Mouse (Mus musculus) hindbrain, embryonic 11.5 days (tissue): ENCODE results near the gene Slc27a3. TPM values are rescaled to one million over a fixed set of nuclear protein-coding genes. Genes with fewer than 3 reads are reported as not detected.

ENCODE experiments used
- ATAC-seq: fragments of 200-750 bp; cut with Nextera tagmentation; 2 replicates; pipeline ENCODE4 v1.8.0; 2017; ENCODE audit warnings: mild to moderate bottlenecking, moderate TSS enrichment, moderate library complexity; ENCODE audit not compliant: low FRiP score
- DNase-seq: peaks from one replicate; pipeline ENCODE4 v3.0.0-alpha.2; 2015; ENCODE audit warnings: low spot score
- H3K27ac ChIP-seq: fragments of 300-500 bp; sonication (generic); 2 replicates; pipeline ENCODE4 v1.5.1; 2014; ENCODE audit warnings: mild to moderate bottlenecking, low read depth, low read length
- H3K27me3 ChIP-seq: fragments of 300-500 bp; sonication (generic); 2 replicates; pipeline ENCODE4 v1.6.1; 2014; ENCODE audit warnings: mild to moderate bottlenecking, low read length, moderate library complexity, mixed read lengths; ENCODE audit not compliant: control insufficient read depth, insufficient read depth
- H3K36me3 ChIP-seq: fragments of 300-500 bp; sonication (generic); 2 replicates; pipeline ENCODE4 v1.6.1; 2014; ENCODE audit warnings: mild to moderate bottlenecking, low read length, moderate library complexity, mixed read lengths; ENCODE audit not compliant: control insufficient read depth, insufficient read depth
- H3K4me1 ChIP-seq: fragments of 300-500 bp; sonication (generic); replicated peaks from 2 replicates; pipeline ENCODE4 v1.6.1; 2014; ENCODE audit warnings: low read length, mixed read lengths; ENCODE audit not compliant: control insufficient read depth, insufficient read depth
- H3K4me2 ChIP-seq: fragments of 300-500 bp; sonication (generic); replicated peaks from 2 replicates; pipeline ENCODE4 v1.6.1; 2014; ENCODE audit warnings: mild to moderate bottlenecking, low read depth, low read length
- H3K4me3 ChIP-seq: fragments of 300-500 bp; sonication (generic); 2 replicates; pipeline ENCODE4 v1.5.1; 2014; ENCODE audit warnings: low read depth, low read length
- H3K9ac ChIP-seq: fragments of 300-500 bp; sonication (generic); 2 replicates; pipeline ENCODE4 v1.6.1; 2014; ENCODE audit warnings: low read depth, low read length
- H3K9me3 ChIP-seq: fragments of 300-500 bp; sonication (generic); 2 replicates; pipeline ENCODE4 v1.6.1; 2016; ENCODE audit warnings: low read length; ENCODE audit not compliant: control insufficient read depth
- WGBS: fragments of 180-500 bp; shearing (Covaris S2); extraction: QIAGEN DNeasy Blood & Tissue Kit; methylation state at CpG from one replicate; pipeline ENCODE4 v1.1.7; 2014; 5-methylcytosine and 5-hydroxymethylcytosine counted together
- polyA plus RNA-seq: library from polyadenylated mRNA; unstranded; fragments of >200 nt; fragmentation: Nextera tagmentation; extraction: Ambion mirVana; gene quantifications from 2 replicates; pipeline ENCODE4 v1.2.1, GENCODE M21; 2014

The Slc27a3 gene
- polyA plus RNA-seq, 1 experiment from 2014 or later: 14.8 TPM

- peaks cover 33% of the 10 kb centered on the region for H3K36me3 ChIP-seq
- no peak overlapping the region for H3K9ac ChIP-seq
- DNase-seq: no peak
- H3K4me3 ChIP-seq: no peak overlapping the region
- no peak overlapping the region for H3K27ac ChIP-seq
- WGBS: 97% methylated on average over 3 of the region's 3 CpGs
- no peak overlapping the region for H3K4me2 ChIP-seq
- H3K4me1 ChIP-seq: no peaks in the 10 kb centered on the region
- no peak for ATAC-seq
- H3K27me3 ChIP-seq: no peaks in the 10 kb centered on the region
- no peaks in the 10 kb centered on the region for H3K9me3 ChIP-seq
Measured at GRCm38 (mm10) chr3:90404121-90404520, 14.4 kb upstream of the Slc27a3 start.

GRCm38 (mm10) chr3:90400993-90401392, 11.3 kb upstream of the Slc27a3 start:
- Histone ChIP-seq H3K9me3 (no peaks in the 10 kb centered on the region), H3K27me3 (no peaks in the 10 kb centered on the region), H3K4me1 (no peaks in the 10 kb centered on the region), H3K9ac (no peak overlapping the region), H3K27ac (no peak overlapping the region), H3K4me2 (no peak overlapping the region), H3K36me3 (peaks cover 29% of the 10 kb centered on the region), H3K4me3 (no peak overlapping the region)
- ATAC-seq (no peak), DNase-seq (no peak)
- 89% methylated on average over 4 of the region's 4 CpGs for WGBS

GRCm38 (mm10) chr3:90395629-90396028, 5.9 kb upstream of the Slc27a3 start:
- Histone ChIP-seq H3K27ac (no peak overlapping the region), H3K9ac (no peak overlapping the region), H3K4me3 (no peak overlapping the region), H3K4me1 (no peaks in the 10 kb centered on the region), H3K9me3 (no peaks in the 10 kb centered on the region), H3K4me2 (no peak overlapping the region), H3K27me3 (no peaks in the 10 kb centered on the region), H3K36me3 (peaks cover 34% of the 10 kb centered on the region)
- no peak for ATAC-seq
- 85% methylated on average over 3 of the region's 3 CpGs for WGBS
- no peak for DNase-seq

- 93% methylated on average over 3 of the region's 3 CpGs for WGBS
- Histone ChIP-seq H3K9me3 (no peaks in the 10 kb centered on the region), H3K36me3 (peaks cover 22% of the 10 kb centered on the region; the same call in 1 of the 2 replicates), H3K4me1 (peaks cover 6% of the 10 kb centered on the region; the same call in 1 of the 2 replicates), H3K4me2 (no peak overlapping the region), H3K4me3 (no peak overlapping the region), H3K27ac (no peak overlapping the region), H3K9ac (no peak overlapping the region), H3K27me3 (no peaks in the 10 kb centered on the region)
- ATAC-seq (no peak), DNase-seq (no peak)
Measured at GRCm38 (mm10) chr3:90392661-90393060, 2.9 kb upstream of the Slc27a3 start.

- H3K4me2 ChIP-seq: no peak overlapping the region
- peaks cover 22% of the 10 kb centered on the region; the same call in 1 of the 2 replicates for H3K36me3 ChIP-seq
- no peak for DNase-seq
- no peak for ATAC-seq
- peaks cover 6% of the 10 kb centered on the region; the same call in 1 of the 2 replicates for H3K4me1 ChIP-seq
- WGBS: 92% methylated on average over 8 of the region's 8 CpGs
- no peaks in the 10 kb centered on the region for H3K9me3 ChIP-seq
- H3K9ac ChIP-seq: no peak overlapping the region
- H3K27me3 ChIP-seq: no peaks in the 10 kb centered on the region
- no peak overlapping the region for H3K27ac ChIP-seq
- no peak overlapping the region for H3K4me3 ChIP-seq
Measured at GRCm38 (mm10) chr3:90391941-90392340, 2.2 kb upstream of the Slc27a3 start.

GRCm38 (mm10) chr3:90391004-90391403, 1.3 kb upstream of the Slc27a3 start:
- Histone ChIP-seq H3K27me3 (no peaks in the 10 kb centered on the region), H3K9me3 (no peaks in the 10 kb centered on the region), H3K4me3 (no peak overlapping the region), H3K4me1 (peaks cover 6% of the 10 kb centered on the region; the same call in 1 of the 2 replicates), H3K4me2 (no peak overlapping the region), H3K9ac (no peak overlapping the region), H3K27ac (no peak overlapping the region), H3K36me3 (peaks cover 21% of the 10 kb centered on the region; the same call in 1 of the 2 replicates)
- DNase-seq (no peak), ATAC-seq (no peak)
- 71% methylated on average over 4 of the region's 4 CpGs for WGBS

- peak overlapping the region; percentile 71 for H3K9ac ChIP-seq
- H3K4me3 ChIP-seq: peak overlapping the region; percentile 56
- DNase-seq: no peak
- 3% methylated on average over 48 of the region's 53 CpGs for WGBS
- H3K4me1 ChIP-seq: peaks cover 6% of the 10 kb centered on the region; the same call in 1 of the 2 replicates
- H3K27ac ChIP-seq: peak overlapping the region; percentile 90
- ATAC-seq: peak; percentile 75
- H3K4me2 ChIP-seq: peak overlapping the region; percentile 99
- peaks cover 13% of the 10 kb centered on the region; the same call in 1 of the 2 replicates for H3K36me3 ChIP-seq
- no peaks in the 10 kb centered on the region for H3K27me3 ChIP-seq
- no peaks in the 10 kb centered on the region for H3K9me3 ChIP-seq
Measured at GRCm38 (mm10) chr3:90388726-90389510, 820 bp downstream of the Slc27a3 start.

GRCm38 (mm10) chr3:90388192-90388591, 1.5 kb downstream of the Slc27a3 start:
- H3K4me1 ChIP-seq: peaks cover 6% of the 10 kb centered on the region; the same call in 1 of the 2 replicates
- H3K27me3 ChIP-seq: no peaks in the 10 kb centered on the region
- H3K9ac ChIP-seq: 0 out of 2 replicates have a peak overlapping the region, but pooled peaks have one; percentile 71
- peak overlapping the region; percentile 99 for H3K4me2 ChIP-seq
- no peak overlapping the region for H3K27ac ChIP-seq
- H3K4me3 ChIP-seq: peak overlapping the region; percentile 56
- ATAC-seq (no peak), DNase-seq (no peak)
- peaks cover 12% of the 10 kb centered on the region; the same call in 1 of the 2 replicates for H3K36me3 ChIP-seq
- WGBS: 74% methylated on average over 4 of the region's 4 CpGs
- no peaks in the 10 kb centered on the region for H3K9me3 ChIP-seq

GRCm38 (mm10) chr3:90387483-90387882, 2.3 kb downstream of the Slc27a3 start:
- no peaks in the 10 kb centered on the region for H3K27me3 ChIP-seq
- ATAC-seq: no peak
- no peaks in the 10 kb centered on the region for H3K9me3 ChIP-seq
- H3K4me1 ChIP-seq: peaks cover 6% of the 10 kb centered on the region; the same call in 1 of the 2 replicates
- H3K27ac ChIP-seq: no peak overlapping the region
- no peak overlapping the region for H3K4me3 ChIP-seq
- peak overlapping the region; percentile 99; the same call in 1 of the 2 replicates for H3K4me2 ChIP-seq
- DNase-seq: no peak
- peaks cover 5% of the 10 kb centered on the region; the same call in 1 of the 2 replicates for H3K36me3 ChIP-seq
- no peak overlapping the region for H3K9ac ChIP-seq
- WGBS: 82% methylated on average over 11 of the region's 11 CpGs
